18 mouse cellular contexts compared by ENCODE assay signal in the genomic region with DNA sequence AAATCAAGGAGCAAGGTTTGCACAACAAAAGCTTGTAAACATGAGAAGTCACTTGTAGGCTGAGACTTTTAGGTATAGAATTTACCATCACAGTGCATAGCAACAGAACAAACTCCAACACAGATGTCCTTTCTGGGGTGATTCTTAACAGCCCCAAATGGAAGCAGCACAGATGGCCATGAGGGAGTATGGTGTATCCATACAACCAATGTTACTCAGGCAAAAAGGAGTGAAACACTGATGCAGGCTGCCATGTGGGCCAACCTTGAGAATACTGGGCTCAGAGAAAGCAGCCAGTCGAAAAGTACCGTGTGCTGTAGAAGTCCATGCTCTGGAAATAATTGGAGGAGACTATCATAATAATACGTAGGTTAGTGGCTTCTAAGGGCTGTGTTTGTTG. TPM values are rescaled to one million over a fixed set of nuclear protein-coding genes. Genes with fewer than 3 reads are reported as not detected.
A peak's percentile ranks its signal among the peaks of the same experiment; 100 is the strongest.
DNase-seq lines count a peak whose midpoint lies in the region; TF ChIP-seq lines count a peak whose summit lies in the region.
"Had no signal": no experiment of that assay in that cellular context is flagged by ENCODE, and none has a peak within 500 bp of the region (broad histone marks: within the 10 kb centered on the region; RNA-seq: fewer than 3 reads in every experiment).

No protein-coding gene starts in this region.

- no peak for TF ChIP-seq POLR2A in cerebellum, adult 2 months (IDR thresholded peaks at IDR 0.05; ENCODE audit: borderline replicate concordance, insufficient read depth, low read length)

- TF ChIP-seq CTCF in cerebellum, adult 2 months (IDR thresholded peaks at IDR 0.05; ENCODE audit: borderline replicate concordance, insufficient read depth, low read depth, low read length) = no peak

- H3K4me3 ChIP-seq in cerebellum, adult 2 months (replicated peaks; ENCODE audit: insufficient read depth, low read depth, low read length) = no peak overlapping the region
- H3K4me3 ChIP-seq: forebrain, embryonic 10.5 days; forebrain, embryonic 13.5 days; hindbrain, embryonic 10.5 days; hindbrain, embryonic 13.5 days had no signal

- no peak for DNase-seq in cerebellum, adult 2 months
- no peak for DNase-seq in cerebellum, postnatal 36 days
- peak; percentile 16 to 49 for DNase-seq in frontal cortex, postnatal 36 days (ENCODE audit: low spot score in 2 of 2)
- no peak for DNase-seq in frontal cortex, postnatal 10 days (ENCODE audit: low spot score in 2 of 2)
- peak; percentile 50 for DNase-seq in right cerebral cortex, adult 18-20 months
- no peak for DNase-seq in right cerebral cortex, postnatal 14 days
- DNase-seq in spleen, adult 12 weeks (ENCODE audit: low spot score) = no peak
- DNase-seq: adrenal gland, adult 8-10 months; adrenal gland, postnatal 25 days; cerebellum, adult 18-20 months; cerebellum, adult 9-11 months; gastrocnemius, postnatal 10 days; gastrocnemius, postnatal 36 days; heart, postnatal 36 days had no signal

- no peaks in the 10 kb centered on the region for H3K27me3 ChIP-seq in cerebellum, adult 2 months (ENCODE audit: control insufficient read depth, insufficient read depth, low read length)
- H3K27me3 ChIP-seq: forebrain, embryonic 13.5 days; hindbrain, embryonic 13.5 days had no signal

- 0 out of 2 replicates have a peak overlapping the region, but pooled peaks have one; percentile 5 for H3K27ac ChIP-seq in cerebellum, adult 2 months (ENCODE audit: insufficient read depth, low read length)
- H3K27ac ChIP-seq: forebrain, embryonic 10.5 days; forebrain, embryonic 13.5 days; hindbrain, embryonic 10.5 days; hindbrain, embryonic 13.5 days had no signal

- peaks cover 21% of the 10 kb centered on the region; the same call in 1 of the 2 replicates for H3K4me1 ChIP-seq in cerebellum, adult 2 months (ENCODE audit: control insufficient read depth, insufficient read depth, low read length)
- H3K4me1 ChIP-seq: forebrain, embryonic 10.5 days; forebrain, embryonic 13.5 days; hindbrain, embryonic 10.5 days; hindbrain, embryonic 13.5 days had no signal

- WGBS in cerebellum, adult 2 months = 58% methylated on average over 3 of the region's 3 CpGs

RNA-seq across cellular contexts. Expression of gene Prom1, which starts 56.6 kb away (rescaled TPM):
- 36.9 and 39.9 TPM in 2 replicates for polyA plus RNA-seq in cerebellum, adult 2 months (2012; rRNA removed)

Comparison
In these comparisons a context has a peak if more than half of its experiments do, and no peak if none do; other contexts are left out.
1. DNase-seq: peak in frontal cortex, postnatal 36 days (2 of 2) and right cerebral cortex, adult 18-20 months (single experiment); none in cerebellum, adult 2 months (0 of 2), cerebellum, postnatal 36 days (0 of 2), frontal cortex, postnatal 10 days (0 of 2), right cerebral cortex, postnatal 14 days (single experiment) and spleen, adult 12 weeks (single experiment).